Mouse (Mus musculus): Measurements from ENCODE around the gene Mrpl30. TPM values are rescaled to one million over a fixed set of nuclear protein-coding genes. Genes with fewer than 3 reads are reported as not detected.

The Mrpl30 gene
- polyA plus RNA-seq, 1 experiment: 71.3 TPM

DNA sequence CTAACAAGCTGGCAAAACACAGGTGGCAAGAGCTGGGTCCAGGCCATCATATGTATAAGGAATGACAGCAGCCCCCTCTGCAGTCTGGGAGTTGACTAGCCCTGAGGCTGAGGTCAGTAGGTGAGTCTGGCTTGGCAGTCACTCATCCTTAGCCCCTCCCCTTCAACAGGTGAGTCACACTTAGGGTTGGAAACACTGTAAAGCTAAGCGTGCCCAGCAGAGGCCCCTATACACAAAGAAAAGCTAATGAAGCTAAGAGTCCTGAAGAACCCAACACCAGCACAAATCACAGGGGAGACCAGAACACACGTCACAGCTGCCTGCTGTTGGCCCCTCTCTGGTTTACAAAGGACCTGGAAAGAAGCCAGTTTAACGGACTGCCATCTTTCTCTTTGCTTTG, 41.5 kb downstream of the Mrpl30 start:
- Histone ChIP-seq H3K27ac (ENCODE audit: control insufficient read depth, insufficient read depth, low read depth, low read length) (no peak overlapping the region), H3K36me3 (ENCODE audit: control insufficient read depth, insufficient read depth, low read length) (no peaks in the 10 kb centered on the region), H3K27me3 (ENCODE audit: control insufficient read depth, insufficient read depth, low read length) (no peaks in the 10 kb centered on the region), H3K4me3 (ENCODE audit: control insufficient read depth, low read depth, low read length) (no peak overlapping the region), H3K4me1 (ENCODE audit: control insufficient read depth, insufficient read depth, low read length) (no peaks in the 10 kb centered on the region)
- no peak for TF ChIP-seq POLR2A (IDR thresholded peaks at IDR 0.05; ENCODE audit: control insufficient read depth, low read depth, low read length)
- no peak for TF ChIP-seq CTCF (IDR thresholded peaks at IDR 0.05; ENCODE audit: control insufficient read depth, insufficient read depth, insufficient replicate concordance, low read depth, low read length)

Other genes with a start within 250 kb of the Mrpl30 start
- gene 2010300C02Rik, start 170.4 kb upstream of the Mrpl30 start, polyA plus RNA-seq (2012; rRNA removed): 2.2 and 3.3 TPM in 2 replicates
- 31.1 and 36.4 TPM in 2 replicates for gene Tsga10, start 24.0 kb upstream of the Mrpl30 start, polyA plus RNA-seq (2012; rRNA removed)
- 2.8 and 3.3 TPM in 2 replicates for gene Lipt1, start 18.7 kb upstream of the Mrpl30 start, polyA plus RNA-seq (2012; rRNA removed)
- gene Mitd1, start 66 bp upstream of the Mrpl30 start, polyA plus RNA-seq (2012; rRNA removed): 1.2 and 1.8 TPM in 2 replicates
- gene Lyg2, start 26.0 kb downstream of the Mrpl30 start, polyA plus RNA-seq (2012; rRNA removed): not detected in 2 replicates
- not detected in 2 replicates for gene Lyg1, start 67.3 kb downstream of the Mrpl30 start, polyA plus RNA-seq (2012; rRNA removed)
- 23.8 and 27.6 TPM in 2 replicates for gene Txndc9, start 107.4 kb downstream of the Mrpl30 start, polyA plus RNA-seq (2012; rRNA removed)
- 31.8 and 46.4 TPM in 2 replicates for gene Eif5b, start 107.5 kb downstream of the Mrpl30 start, polyA plus RNA-seq (2012; rRNA removed)
- gene Rev1, start 239.3 kb downstream of the Mrpl30 start, polyA plus RNA-seq (2012; rRNA removed): 20.0 and 21.3 TPM in 2 replicates